Mouse (Mus musculus) left cerebral cortex, postnatal 36 days (tissue): Measurements from ENCODE around the gene Tars2. TPM values are rescaled to one million over a fixed set of nuclear protein-coding genes. Genes with fewer than 3 reads are reported as not detected.
"Not testable (repeated sequence)": the region's sequence is repeated elsewhere in the genome, so short reads cannot be mapped to it uniquely, and the experiment has no call there.

Experiments
- DNase-seq, 2 experiments: peaks; one replicate each; pipeline ENCODE4 v3.0.0; 2021 to 2022; ENCODE audit warnings: low spot score in 2 of 2, mixed read lengths in 1 of 2
- intact Hi-C: fragments of 180-260 bp; cut with DNase I; formaldehyde crosslinking; loops from one replicate; pipeline ENCODE4 v1.15.1; 2025
- microRNA-seq: library from miRNA; unstranded; fragments of <30 nt; microRNA quantifications from one replicate; pipeline ENCODE4 v1.2.0, GENCODE M21; 2022
- total RNA-seq, 2 experiments: library from RNA; stranded (reverse); gene quantifications; 2 replicates each; pipeline ENCODE4 v1.2.3; 2021

Tars2 gene
- total RNA-seq, 2 experiments from 2014 or later: 33.9 to 44.6 TPM

DNA sequence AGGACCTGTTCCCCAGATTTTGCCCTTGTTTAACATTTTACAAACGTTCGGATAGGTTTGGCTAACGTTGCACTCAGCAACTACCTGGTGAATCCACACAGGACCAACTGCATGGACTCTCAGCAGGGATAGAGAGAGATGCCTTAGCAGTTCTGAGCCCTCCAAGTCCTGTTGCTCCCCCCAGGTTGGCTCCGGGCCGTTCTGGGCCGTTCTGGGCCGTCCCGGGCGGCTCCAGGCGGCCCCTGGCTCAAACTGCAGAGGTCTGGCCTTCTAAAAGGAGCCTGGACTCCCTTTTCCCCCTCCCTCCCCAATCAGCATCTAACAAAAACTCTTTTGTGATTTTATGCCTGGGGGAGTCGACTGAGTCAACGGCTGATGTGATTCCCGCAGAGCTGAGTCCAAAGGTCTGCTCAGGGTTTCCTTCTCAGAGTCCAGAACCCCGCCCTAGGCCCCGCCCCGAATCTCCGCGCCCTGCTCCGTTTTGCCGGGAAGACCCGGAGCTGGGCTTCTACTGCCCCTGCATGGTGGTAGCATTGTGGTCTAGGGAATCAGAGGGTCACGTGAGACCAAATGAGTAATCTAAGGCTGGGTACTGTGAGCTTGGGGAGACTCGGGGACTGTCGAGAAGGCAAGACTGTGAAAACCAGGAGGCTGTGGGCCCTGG lies 58.0 kb downstream of the Tars2 start:
- peak in 1 of 2 experiments; percentile 30 for DNase-seq
- intact Hi-C loops: no loop called here

DNA sequence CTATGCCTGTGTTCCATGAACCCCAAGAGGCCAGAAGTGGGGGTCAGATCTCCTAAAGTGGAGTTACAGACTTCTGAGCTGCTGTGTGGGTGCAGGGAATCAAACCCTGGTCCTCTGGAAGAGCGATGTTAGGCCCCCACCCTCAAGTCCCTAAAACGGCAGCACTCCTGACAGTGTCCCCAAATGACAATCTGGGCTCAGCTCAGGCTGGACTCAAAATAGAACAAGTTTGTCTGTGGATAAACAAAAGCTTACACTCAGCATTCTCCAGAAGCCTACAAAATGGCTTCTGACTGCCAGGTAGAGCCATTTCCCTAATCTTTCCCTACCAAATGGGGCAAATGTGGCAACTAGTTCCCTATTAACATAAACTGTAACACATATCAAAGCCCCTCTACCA lies 58.9 kb downstream of the Tars2 start:
- no peak for DNase-seq
- intact Hi-C loops: no loop called here

DNA sequence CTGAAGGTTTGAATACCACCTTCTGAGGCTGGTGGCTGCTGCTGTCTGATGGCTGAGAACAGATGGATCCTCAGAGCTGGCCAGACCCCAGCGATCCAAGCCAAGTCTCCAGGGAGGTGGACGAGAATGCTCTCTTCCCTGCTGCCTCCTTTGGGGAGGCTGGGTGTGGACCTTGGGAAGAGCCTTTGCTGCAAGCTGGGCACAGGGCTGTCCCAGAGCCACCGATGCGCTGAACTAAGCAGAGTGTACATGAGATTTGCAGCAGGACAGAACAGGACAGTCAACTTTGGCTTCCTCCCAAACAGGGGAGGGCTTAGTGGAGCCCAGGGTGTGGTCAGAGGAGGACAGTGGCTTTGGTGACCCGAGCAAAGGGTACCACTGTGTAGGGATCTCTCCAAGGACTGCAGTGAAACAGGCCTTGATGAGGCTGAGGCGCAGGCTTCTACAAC lies 59.7 kb downstream of the Tars2 start:
- intact Hi-C loops: no loop called here
- DNase-seq: no peak

DNA sequence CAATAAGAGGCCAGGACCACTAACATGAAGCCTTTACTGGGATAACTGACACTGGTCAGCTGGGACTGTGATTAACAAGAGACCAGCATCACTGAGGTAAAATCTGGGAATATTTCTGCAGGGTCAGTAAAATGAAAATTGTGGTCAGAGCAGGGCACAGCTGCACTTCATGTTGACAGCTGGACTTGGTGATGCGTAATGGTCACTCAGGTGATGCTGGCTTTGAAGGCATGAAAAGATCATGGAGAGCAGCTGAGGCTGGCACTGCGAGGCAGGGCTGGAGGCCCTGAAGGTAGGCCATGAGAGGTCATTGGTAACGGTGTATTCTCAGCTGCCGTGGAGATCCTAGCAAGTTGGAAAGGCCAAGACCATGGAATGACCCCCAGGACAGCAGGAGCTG lies 61.7 kb downstream of the Tars2 start:
- intact Hi-C loops: no loop called here
- DNase-seq: no peak

DNA sequence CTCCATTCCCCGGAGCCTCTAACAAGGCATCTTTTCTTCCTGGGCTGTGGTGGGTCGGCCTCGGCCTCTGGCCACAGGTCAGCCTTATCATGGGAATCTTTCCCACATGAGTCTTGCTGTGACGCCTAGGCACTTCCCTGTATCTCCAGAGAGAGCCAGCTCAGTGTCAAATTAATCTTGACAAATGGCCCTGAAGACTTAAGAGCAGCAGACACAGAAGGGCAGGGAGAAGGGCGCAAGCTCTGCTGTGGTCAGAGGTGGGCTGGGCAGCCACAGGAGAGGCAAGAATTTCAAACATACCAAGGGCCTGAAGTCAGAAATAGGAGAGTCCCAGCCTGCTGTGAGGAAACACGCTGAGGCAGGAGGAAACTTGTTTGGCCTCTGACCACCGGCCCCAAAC lies 63.6 kb downstream of the Tars2 start:
- DNase-seq: no peak
- intact Hi-C loops: no loop called here

DNA sequence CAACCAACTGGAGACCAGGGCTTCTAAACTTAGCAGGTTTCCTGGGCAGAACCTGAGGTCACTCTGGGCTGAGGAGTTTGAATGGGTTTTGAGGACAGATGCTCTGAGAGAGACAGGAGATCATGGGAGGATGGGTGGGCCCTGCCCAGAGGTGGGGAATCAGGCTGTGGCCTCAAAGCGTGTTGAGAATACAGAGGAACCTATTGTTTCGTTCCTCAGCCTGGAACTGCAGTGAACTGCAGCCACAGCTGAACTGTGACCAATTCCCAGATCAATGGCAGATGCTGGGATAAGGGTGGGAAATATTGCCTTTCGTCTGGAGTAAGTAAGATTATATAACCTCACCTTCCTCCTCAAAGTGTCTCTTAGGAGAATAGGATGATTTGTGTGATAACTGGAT lies 64.2 kb downstream of the Tars2 start:
- no peak for DNase-seq
- intact Hi-C loops: no loop called here

DNA sequence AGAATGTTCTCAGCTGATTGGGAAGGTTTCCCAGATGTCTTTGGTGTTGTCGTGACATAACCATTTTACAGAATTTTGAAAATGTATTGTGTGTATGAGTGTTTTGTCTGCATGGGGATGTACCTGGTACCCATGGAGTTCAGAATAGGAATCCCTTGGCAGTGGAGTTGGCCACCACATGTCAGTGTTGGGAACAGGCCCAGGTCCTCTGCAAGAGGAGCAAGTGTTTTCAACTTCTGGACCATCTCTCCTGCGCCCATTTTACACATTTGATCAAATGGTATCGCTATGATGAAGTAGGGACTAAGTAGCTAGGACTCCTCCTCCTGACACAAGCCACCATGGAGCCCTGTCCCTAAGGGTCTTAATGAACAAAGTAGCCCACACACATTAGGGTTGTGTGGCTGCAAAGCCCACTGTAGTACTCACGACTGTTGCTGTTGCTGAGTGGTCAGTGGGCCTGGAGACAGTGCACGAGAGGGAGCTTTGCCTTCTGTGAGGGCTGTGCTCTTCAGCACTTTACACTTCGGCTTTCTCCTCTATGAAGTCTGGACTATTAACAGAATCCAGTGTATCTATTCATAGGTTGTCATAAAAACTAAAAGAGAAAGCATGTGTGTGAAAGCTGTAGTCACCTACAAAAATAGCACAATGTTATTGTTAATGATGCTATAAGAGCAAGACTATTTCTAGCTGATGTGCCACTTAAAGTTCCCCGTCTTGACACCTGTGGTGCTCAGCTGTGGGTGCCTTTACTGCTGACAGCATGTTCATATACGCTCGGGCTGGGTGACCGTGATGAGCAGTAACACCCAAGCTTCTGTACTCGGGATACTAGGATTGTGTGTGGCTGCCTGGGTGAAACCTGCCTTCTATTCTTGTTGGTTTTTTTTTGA lies 65.0 kb downstream of the Tars2 start:
- intact Hi-C loops: no loop called here
- no peak for DNase-seq

DNA sequence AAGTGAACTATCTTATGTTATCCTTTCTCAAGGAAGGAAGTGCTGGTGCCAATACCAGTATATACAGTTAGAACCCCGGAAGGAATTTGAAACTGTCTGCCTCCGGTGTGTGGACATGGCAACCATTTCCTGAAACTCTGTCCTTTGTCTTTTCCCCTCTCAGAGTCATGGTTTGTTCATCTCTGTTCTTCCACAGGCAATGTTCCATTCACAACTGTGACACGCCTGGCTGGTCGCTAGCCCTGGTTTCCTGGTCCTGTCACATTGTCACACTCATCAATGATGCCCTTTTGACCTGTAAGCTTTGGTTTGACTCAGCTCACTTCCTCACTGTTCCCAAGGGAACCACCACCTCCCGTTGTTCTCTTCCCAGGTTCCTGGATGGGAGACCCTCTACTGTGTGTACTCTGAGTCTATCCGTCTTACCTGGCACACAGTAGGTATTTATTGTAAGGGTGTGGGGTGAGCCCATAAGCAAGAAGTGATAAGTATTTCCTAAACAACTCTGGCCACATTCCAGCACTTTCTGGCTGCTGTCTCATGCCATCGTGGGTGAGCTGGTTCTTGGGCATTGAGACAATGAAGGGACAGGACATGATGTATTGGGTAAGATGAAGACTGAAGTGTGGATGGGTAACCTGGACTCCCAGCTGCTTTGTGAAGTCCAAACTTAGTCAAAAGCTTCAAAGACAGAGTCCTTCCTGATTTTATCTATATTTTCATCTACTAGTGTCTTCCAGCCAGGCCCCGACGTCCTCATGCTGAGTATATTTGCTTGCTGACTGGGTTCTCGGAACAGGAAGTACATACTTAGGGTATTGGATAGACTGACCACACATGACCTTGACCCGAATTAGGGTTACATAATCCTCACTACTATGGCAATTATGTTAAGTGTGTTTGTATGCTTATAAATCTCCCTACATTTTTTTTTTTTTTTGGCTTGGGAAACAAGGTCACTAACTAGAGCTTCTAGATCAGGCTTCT lies 65.9 kb downstream of the Tars2 start:
- intact Hi-C loops: no loop called here
- DNase-seq: no peak

DNA sequence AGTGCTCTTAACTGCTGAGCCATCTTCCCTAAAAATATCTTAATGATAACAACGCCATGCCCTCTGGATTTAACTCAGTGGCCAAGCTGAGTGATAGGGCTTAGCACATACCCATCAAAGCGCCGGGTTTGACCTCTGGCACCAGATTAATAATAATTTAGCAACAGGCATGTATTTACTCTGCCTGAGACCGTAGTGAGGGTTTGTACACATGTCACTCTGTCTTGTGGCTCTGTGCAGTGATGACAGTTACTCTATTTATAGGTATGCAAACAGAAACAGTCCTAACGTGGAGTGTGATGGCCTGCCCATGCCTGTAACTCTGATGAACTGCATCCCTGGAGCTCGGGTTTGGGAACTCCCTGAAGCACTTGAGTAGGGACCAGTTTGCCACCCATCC lies 67.3 kb downstream of the Tars2 start:
- DNase-seq: no peak
- intact Hi-C loops: no loop called here

DNA sequence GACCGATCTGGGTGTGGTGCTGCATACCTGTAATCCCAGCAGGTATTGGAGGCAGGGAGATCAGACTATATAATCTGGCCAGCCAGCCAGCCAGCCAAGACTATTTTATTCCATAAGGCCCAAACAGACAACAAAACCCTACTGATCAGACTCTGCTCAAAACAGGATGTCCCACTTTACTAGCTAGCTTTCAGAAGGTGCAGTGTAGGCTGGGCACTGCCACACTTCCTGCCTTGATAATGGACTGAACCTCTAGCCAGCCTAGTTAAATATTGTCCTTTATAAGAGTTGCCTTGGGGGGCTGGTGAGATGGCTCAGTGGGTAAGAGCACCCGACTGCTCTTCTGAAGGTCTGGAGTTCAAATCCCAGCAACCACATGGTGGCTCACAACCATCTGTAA lies 69.5 kb downstream of the Tars2 start:
- DNase-seq, intact Hi-C loops: not testable (repeated sequence)

Small RNA genes lying within 50 kb of the gene (microRNA-seq; reads per million reads assigned to microRNA genes)
- gene Mir7014: 0.76 reads per million

Other genes starting within 250 kb of the Tars2 start
- gene Ctss, start 233.4 kb downstream of the Tars2 start, total RNA-seq: 10 to 100 TPM; 55.6 to 57.8 TPM
- gene Hormad1, start 200.5 kb downstream of the Tars2 start, total RNA-seq: not detected
- 10 to 100 TPM; 20.6 to 20.8 TPM for gene Golph3l, start 171.3 kb downstream of the Tars2 start, total RNA-seq
- 100 to 1,000 TPM; 361 to 394 TPM for gene Ensa, start 135.2 kb downstream of the Tars2 start, total RNA-seq
- 10 to 100 TPM; 49.9 to 56.5 TPM for gene Mcl1, start 101.4 kb downstream of the Tars2 start, total RNA-seq
- 1 to 10 TPM; 4.2 to 4.9 TPM for gene Adamtsl4, start 72.3 kb downstream of the Tars2 start, total RNA-seq
- gene Ecm1, start 20.6 kb downstream of the Tars2 start, total RNA-seq: 10 to 100 TPM; 11.0 to 17.9 TPM
- gene Rprd2, start 58.7 kb upstream of the Tars2 start, total RNA-seq: 10 to 100 TPM; 59.2 to 68.9 TPM
- gene Prpf3, start 95.7 kb upstream of the Tars2 start, total RNA-seq: 10 to 100 TPM; 23.8 to 40.3 TPM
- 100 to 1,000 TPM; 149 to 158 TPM for gene Mrps21, start 111.3 kb upstream of the Tars2 start, total RNA-seq
- 10 to 100 TPM; 18.6 to 26.6 TPM for gene Ciart, start 122.0 kb upstream of the Tars2 start, total RNA-seq
- gene BC028528, start 131.8 kb upstream of the Tars2 start, total RNA-seq: 1 to 10 TPM; 3.4 to 5.5 TPM
- gene Aph1a, start 133.8 kb upstream of the Tars2 start, total RNA-seq: 10 to 100 TPM; 61.8 to 75.2 TPM
- gene Car14, start 144.5 kb upstream of the Tars2 start, total RNA-seq: 10 to 100 TPM in 1 of 2 experiments, 1 to 10 TPM in 1; 8.8 to 10.6 TPM
- gene Anp32e, start 169.0 kb upstream of the Tars2 start, total RNA-seq: 10 to 100 TPM; 87.9 to 91.2 TPM
- gene Plekho1, start 235.8 kb upstream of the Tars2 start, total RNA-seq: 10 to 100 TPM; 80.1 to 93.9 TPM